Comparison of ENCODE assay signal across 8 mouse cellular contexts in the genomic region with DNA sequence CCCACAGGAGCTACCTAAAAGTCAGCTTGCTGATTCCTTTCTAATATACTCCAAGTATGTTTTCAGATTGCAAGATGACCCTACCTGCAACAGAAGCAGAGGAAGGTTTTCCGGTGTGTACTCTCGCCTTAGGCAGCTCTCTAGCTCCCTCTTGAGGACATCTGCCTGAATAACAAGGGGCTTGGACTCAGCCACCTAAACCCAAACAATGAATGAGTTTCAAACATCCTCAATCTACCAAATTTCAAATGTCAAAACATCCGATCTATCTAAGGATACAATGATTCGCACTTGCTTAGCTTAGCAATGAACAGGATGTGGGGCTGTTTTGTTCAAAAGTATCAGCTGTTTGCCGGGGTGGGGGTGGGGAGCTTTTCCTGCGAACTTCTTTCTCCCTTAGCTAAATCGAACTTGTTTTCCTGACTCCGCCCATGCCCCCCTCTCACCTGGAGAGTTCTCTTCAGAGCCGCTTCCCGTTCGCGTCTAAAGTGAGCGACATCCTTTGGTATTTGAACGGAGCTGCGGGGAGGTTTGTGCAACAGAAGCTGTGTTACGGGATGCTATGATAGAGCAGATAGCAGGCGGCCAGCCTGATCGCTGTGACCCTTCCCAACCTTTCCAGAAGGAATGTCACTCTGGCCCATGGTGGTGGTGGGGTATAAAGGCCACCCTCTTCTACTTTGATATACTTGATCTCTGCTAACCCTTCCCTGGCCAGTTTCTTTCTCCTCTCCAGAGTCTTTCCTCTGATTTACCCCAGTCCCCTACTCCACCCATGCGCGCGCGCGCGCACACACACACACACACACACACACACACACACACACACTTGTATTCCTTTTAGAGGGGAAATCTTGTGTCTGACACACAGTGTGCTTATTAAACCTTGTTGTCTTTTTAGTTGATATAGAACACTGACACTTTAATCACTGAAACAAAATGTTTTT. TPM values are rescaled to one million over a fixed set of nuclear protein-coding genes. Genes with fewer than 3 reads are reported as not detected.
DNase-seq lines count a peak whose midpoint lies in the region; ATAC-seq and TF ChIP-seq lines count a peak whose summit lies in the region.

No protein-coding gene starts in this region.

- peak; percentile 21; the same call in 1 of the 2 replicates for ATAC-seq in heart, embryonic 14.5 days (ENCODE audit: insufficient number of reproducible peaks, insufficient read depth, low FRiP score, low read depth)
- ATAC-seq in kidney, postnatal 0 days (replicated peaks; ENCODE audit: low FRiP score, low read depth): peak; percentile 40; the same call in 1 of the 2 replicates
- peak; percentile 9; the same call in 1 of the 2 replicates for ATAC-seq in liver, embryonic 16.5 days (ENCODE audit: low read depth)
- ATAC-seq in neural tube, embryonic 12.5 days (ENCODE audit: low FRiP score, low read depth): 0 out of 2 replicates have a peak, but pooled peaks have one; percentile 33

- TF ChIP-seq CTCF in C2C12 (IDR thresholded peaks at IDR 0.05; ENCODE audit: control insufficient read depth, insufficient read depth, insufficient read length): peak; percentile 31
- TF ChIP-seq CTCF in kidney, postnatal 0 days (IDR thresholded peaks at IDR 0.05; ENCODE audit: low read depth): peak; percentile 87
- peak; percentile 63; the same call in 1 of the 2 replicates for TF ChIP-seq CTCF in testis, adult 2 months (IDR thresholded peaks at IDR 0.05; ENCODE audit: control insufficient read depth, insufficient read depth, insufficient replicate concordance, low read depth, low read length)

- peak overlapping the region; percentile 70 for H3K27ac ChIP-seq in embryonic facial prominence, embryonic 10.5 days (replicated peaks)
- H3K27ac ChIP-seq in heart, embryonic 14.5 days (replicated peaks in 1 of 2; ENCODE audit: control insufficient read depth in 1 of 2, insufficient read depth in 1 of 2, low read depth in 2 of 2, low read length in 2 of 2): no peak overlapping the region
- H3K27ac ChIP-seq in kidney, postnatal 0 days: no peak overlapping the region
- H3K27ac ChIP-seq in liver, embryonic 16.5 days (ENCODE audit: low read length): no peak overlapping the region
- H3K27ac ChIP-seq in neural tube, embryonic 12.5 days: no peak overlapping the region
- no peak overlapping the region for H3K27ac ChIP-seq in testis, adult 2 months (ENCODE audit: control insufficient read depth, insufficient read depth, low read depth, low read length)

- H3K9me3 ChIP-seq in embryonic facial prominence, embryonic 10.5 days: peaks cover 7% of the 10 kb centered on the region; the same call in 1 of the 2 replicates
- peaks cover 6% of the 10 kb centered on the region; the same call in 1 of the 2 replicates for H3K9me3 ChIP-seq in heart, embryonic 14.5 days (ENCODE audit: control insufficient read depth, low read length)
- no peaks in the 10 kb centered on the region for H3K9me3 ChIP-seq in kidney, postnatal 0 days (replicated peaks; ENCODE audit: low read length)
- no peaks in the 10 kb centered on the region for H3K9me3 ChIP-seq in liver, embryonic 16.5 days (replicated peaks; ENCODE audit: control insufficient read depth, low read length)
- no peaks in the 10 kb centered on the region for H3K9me3 ChIP-seq in neural tube, embryonic 12.5 days

- no peaks in the 10 kb centered on the region for H3K36me3 ChIP-seq in C2C12 (ENCODE audit: control insufficient read depth, insufficient read depth)
- H3K36me3 ChIP-seq in embryonic facial prominence, embryonic 10.5 days (replicated peaks): no peaks in the 10 kb centered on the region
- no peaks in the 10 kb centered on the region for H3K36me3 ChIP-seq in heart, embryonic 14.5 days (ENCODE audit: control insufficient read depth, insufficient read depth, low read length)
- H3K36me3 ChIP-seq in kidney, postnatal 0 days (ENCODE audit: insufficient read depth, low read length): no peaks in the 10 kb centered on the region
- H3K36me3 ChIP-seq in liver, embryonic 16.5 days (ENCODE audit: control insufficient read depth, insufficient read depth): no peaks in the 10 kb centered on the region
- no peaks in the 10 kb centered on the region for H3K36me3 ChIP-seq in neural tube, embryonic 12.5 days
- no peaks in the 10 kb centered on the region for H3K36me3 ChIP-seq in testis, adult 2 months (ENCODE audit: control insufficient read depth, insufficient read depth, low read length)

- H3K79me2 ChIP-seq in C2C12 (ENCODE audit: control insufficient read depth, insufficient read depth): no peaks in the 10 kb centered on the region

- H3K79me3 ChIP-seq in C2C12 (ENCODE audit: low read depth): no peaks in the 10 kb centered on the region

- DNase-seq in adrenal gland, postnatal 10 days: peak; percentile 78
- peak; percentile 74 for DNase-seq in embryonic facial prominence, embryonic 10.5 days (ENCODE audit: low spot score)
- peak; percentile 75 for DNase-seq in kidney, postnatal 0 days (ENCODE audit: low spot score)

- H3K4me2 ChIP-seq in heart, embryonic 14.5 days (ENCODE audit: low read length): peak overlapping the region; percentile 92
- H3K4me2 ChIP-seq in kidney, postnatal 0 days (ENCODE audit: low read length): peak overlapping the region; percentile 81
- peak overlapping the region; percentile 58 for H3K4me2 ChIP-seq in liver, embryonic 16.5 days (ENCODE audit: low read depth, low read length)
- peak overlapping the region; percentile 78 for H3K4me2 ChIP-seq in neural tube, embryonic 12.5 days (replicated peaks)

- no peak for TF ChIP-seq POLR2A in testis, adult 2 months (IDR thresholded peaks at IDR 0.05; ENCODE audit: control insufficient read depth, low read depth, low read length)

- H3K9ac ChIP-seq in heart, embryonic 14.5 days (ENCODE audit: low read length): peak overlapping the region; percentile 69
- H3K9ac ChIP-seq in kidney, postnatal 0 days (ENCODE audit: low read depth, low read length): peak overlapping the region; percentile 51; the same call in 1 of the 2 replicates
- no peak overlapping the region for H3K9ac ChIP-seq in liver, embryonic 16.5 days (ENCODE audit: low read depth, low read length)
- H3K9ac ChIP-seq in neural tube, embryonic 12.5 days: peak overlapping the region; percentile 54

- peaks cover 26% of the 10 kb centered on the region for H3K27me3 ChIP-seq in C2C12 (ENCODE audit: control insufficient read depth, insufficient read depth, insufficient read length)
- peaks cover 20% of the 10 kb centered on the region for H3K27me3 ChIP-seq in embryonic facial prominence, embryonic 10.5 days (replicated peaks; ENCODE audit: low read depth, poor library complexity, severe bottlenecking)
- H3K27me3 ChIP-seq in heart, embryonic 14.5 days (ENCODE audit: control insufficient read depth, insufficient read depth, low read length): no peaks in the 10 kb centered on the region
- no peaks in the 10 kb centered on the region for H3K27me3 ChIP-seq in kidney, postnatal 0 days (ENCODE audit: insufficient read depth, low read length)
- no peaks in the 10 kb centered on the region for H3K27me3 ChIP-seq in liver, embryonic 16.5 days (ENCODE audit: control insufficient read depth, insufficient read depth, low read depth, low read length)
- H3K27me3 ChIP-seq in neural tube, embryonic 12.5 days (replicated peaks): peaks cover 5% of the 10 kb centered on the region; the same call in 1 of the 2 replicates
- no peaks in the 10 kb centered on the region for H3K27me3 ChIP-seq in testis, adult 2 months (ENCODE audit: control insufficient read depth, insufficient read depth, low read length)

- no peak overlapping the region for H3ac ChIP-seq in C2C12 (ENCODE audit: control insufficient read depth, insufficient read length, low read depth)

- peaks cover 21% of the 10 kb centered on the region for H3K4me1 ChIP-seq in embryonic facial prominence, embryonic 10.5 days
- no peaks in the 10 kb centered on the region for H3K4me1 ChIP-seq in heart, embryonic 14.5 days (ENCODE audit: control insufficient read depth in 2 of 2, insufficient read depth in 2 of 2, low read length in 2 of 2)
- no peaks in the 10 kb centered on the region for H3K4me1 ChIP-seq in kidney, postnatal 0 days (replicated peaks; ENCODE audit: insufficient read depth, low read length)
- H3K4me1 ChIP-seq in liver, embryonic 16.5 days (ENCODE audit: control insufficient read depth, low read depth, low read length): no peaks in the 10 kb centered on the region
- H3K4me1 ChIP-seq in neural tube, embryonic 12.5 days: no peaks in the 10 kb centered on the region; the same call in 1 of the 2 replicates
- peaks cover 6% of the 10 kb centered on the region for H3K4me1 ChIP-seq in testis, adult 2 months (ENCODE audit: control insufficient read depth, insufficient read depth, low read length)

- 21% methylated on average over 24 of the region's 24 CpGs for WGBS in embryonic facial prominence, embryonic 10.5 days
- 22% methylated on average over 24 of the region's 24 CpGs for WGBS in heart, embryonic 14.5 days
- WGBS in kidney, postnatal 0 days: 25% methylated on average over 24 of the region's 24 CpGs
- WGBS in liver, embryonic 16.5 days (ENCODE audit: insufficient replicate concordance): 22% methylated on average over 24 of the region's 24 CpGs
- WGBS in neural tube, embryonic 12.5 days: 22% methylated on average over 24 of the region's 24 CpGs

- H3K4me3 ChIP-seq in C2C12 (ENCODE audit: insufficient read depth, poor library complexity, severe bottlenecking): no peak overlapping the region
- peak overlapping the region; percentile 61 for H3K4me3 ChIP-seq in embryonic facial prominence, embryonic 10.5 days
- peak overlapping the region; percentile 48 to 52 for H3K4me3 ChIP-seq in heart, embryonic 14.5 days (ENCODE audit: control insufficient read depth in 1 of 2, insufficient read depth in 1 of 2, low read depth in 1 of 2, low read length in 2 of 2)
- peak overlapping the region; percentile 34 for H3K4me3 ChIP-seq in kidney, postnatal 0 days (replicated peaks; ENCODE audit: low read depth, low read length)
- H3K4me3 ChIP-seq in liver, embryonic 16.5 days (ENCODE audit: low read depth, low read length): peak overlapping the region; percentile 40
- H3K4me3 ChIP-seq in neural tube, embryonic 12.5 days: peak overlapping the region; percentile 39
- H3K4me3 ChIP-seq in testis, adult 2 months (ENCODE audit: control insufficient read depth, low read depth, low read length): peak overlapping the region; percentile 67

TF ChIP-seq in C2C12, 6 proteins besides CTCF, POLR2A, EP300 and RAD21:
- TF ChIP-seq MAX (IDR thresholded peaks at IDR 0.05): no peak

RNA-seq across cellular contexts. Expression of a gene that starts 26.2 kb away (rescaled TPM):
- polyA plus RNA-seq in C2C12 (2012; fragmentation: generic; extraction: Trizol): 0.13 TPM
- total RNA-seq in adrenal gland, postnatal 10 days (2021): under 1 TPM; 0.55 to 0.66 TPM
- 0.42 and 0.53 TPM in 2 replicates for polyA plus RNA-seq in embryonic facial prominence, embryonic 10.5 days (2016; fragmentation: Nextera tagmentation; extraction: Ambion mirVana)
- 0.20 and 0.46 TPM in 2 replicates for polyA plus RNA-seq in heart, embryonic 14.5 days (2014; fragmentation: Nextera tagmentation; extraction: Ambion mirVana)
- 0.68 and 1.0 TPM in 2 replicates for polyA plus RNA-seq in kidney, postnatal 0 days (2015; fragmentation: Nextera tagmentation; extraction: Ambion mirVana)
- 0.05 and 0.12 TPM in 2 replicates for polyA plus RNA-seq in liver, embryonic 16.5 days (2015; fragmentation: Nextera tagmentation; extraction: Ambion mirVana)
- 0.27 and 0.51 TPM in 2 replicates for polyA plus RNA-seq in neural tube, embryonic 12.5 days (2016; fragmentation: Nextera tagmentation; extraction: Ambion mirVana)
- polyA plus RNA-seq in testis, adult 2 months (2012; rRNA removed): 0.56 and 1.3 TPM in 2 replicates

Comparison
In these comparisons a context has a peak if more than half of its experiments do, and no peak if none do; other contexts are left out.
1. CTCF ChIP-seq: peak in every context shown above with its lines; median percentile 87 in kidney, postnatal 0 days; 63 in testis, adult 2 months; 31 in C2C12.